7 mouse cellular contexts compared by ENCODE assay signal in the genomic region with DNA sequence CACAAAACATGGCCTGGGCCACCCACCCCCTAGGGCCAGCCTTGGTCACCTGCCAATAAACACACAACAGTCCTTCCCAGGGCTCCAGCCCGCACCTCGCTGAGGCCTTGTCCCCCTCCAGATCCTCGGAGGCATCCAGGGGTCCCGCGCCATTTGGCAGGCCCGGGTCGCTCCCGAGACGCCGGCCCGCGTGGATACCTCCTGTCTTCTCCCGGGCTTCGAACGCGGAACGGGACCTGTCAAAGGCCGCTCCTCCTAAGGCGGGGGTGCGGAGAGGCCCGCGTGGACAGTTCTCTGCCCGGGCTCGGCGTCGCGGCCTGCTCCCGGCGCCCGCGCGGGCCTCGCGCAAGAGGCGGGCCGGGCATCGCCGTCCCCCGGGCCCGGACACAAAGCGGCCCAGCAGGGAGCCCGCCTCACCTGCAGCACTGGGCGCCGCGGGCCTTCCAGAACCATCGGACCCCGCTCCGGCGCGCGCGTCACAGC. TPM values are rescaled to one million over a fixed set of nuclear protein-coding genes. Genes with fewer than 3 reads are reported as not detected.
DNase-seq lines count a peak whose midpoint lies in the region; ATAC-seq and TF ChIP-seq lines count a peak whose summit lies in the region.

No protein-coding gene starts in this region.

- H3K4me2 ChIP-seq in forebrain, embryonic 15.5 days (replicated peaks): peak overlapping the region; percentile 66
- peak overlapping the region; percentile 93 for H3K4me2 ChIP-seq in intestine, embryonic 14.5 days (ENCODE audit: low read length)
- H3K4me2 ChIP-seq in liver, postnatal 0 days (ENCODE audit: low read depth, low read length): peak overlapping the region; percentile 99

- peak overlapping the region; percentile 96 for H3K27ac ChIP-seq in forebrain, embryonic 15.5 days (replicated peaks)
- H3K27ac ChIP-seq in intestine, embryonic 14.5 days (ENCODE audit: low read depth): peak overlapping the region; percentile 80
- H3K27ac ChIP-seq in liver, postnatal 0 days (ENCODE audit: low read depth): peak overlapping the region; percentile 86

- peak overlapping the region; percentile 95 for H3K9ac ChIP-seq in forebrain, embryonic 15.5 days (replicated peaks)
- H3K9ac ChIP-seq in intestine, embryonic 14.5 days (ENCODE audit: low read length): peak overlapping the region; percentile 85
- H3K9ac ChIP-seq in liver, postnatal 0 days (replicated peaks): peak overlapping the region; percentile 90

- DNase-seq in spleen, postnatal 14 days (ENCODE audit: low spot score in 2 of 2): peak; percentile 25
- DNase-seq in spleen, postnatal 10 days (ENCODE audit: low spot score in 2 of 2): no peak
- peak; percentile 69 for DNase-seq in cerebellum, adult 9-10 months
- DNase-seq in intestine, embryonic 14.5 days (ENCODE audit: low spot score): peak; percentile 83
- peak; percentile 57 for DNase-seq in liver, postnatal 0 days
- DNase-seq in ovary, postnatal 36 days (ENCODE audit: low spot score): peak; percentile 55

- TF ChIP-seq EP300 in liver, postnatal 0 days (IDR thresholded peaks at IDR 0.05; ENCODE audit: low read depth): no peak

- no peaks in the 10 kb centered on the region for H3K27me3 ChIP-seq in forebrain, embryonic 15.5 days
- no peaks in the 10 kb centered on the region for H3K27me3 ChIP-seq in intestine, embryonic 14.5 days (replicated peaks; ENCODE audit: control insufficient read depth, insufficient read depth, low read length)
- H3K27me3 ChIP-seq in liver, postnatal 0 days (ENCODE audit: insufficient read depth, low read length): no peaks in the 10 kb centered on the region

- no peak for TF ChIP-seq CTCF in liver, postnatal 0 days (IDR thresholded peaks at IDR 0.05; ENCODE audit: low read depth)

- H3K4me1 ChIP-seq in forebrain, embryonic 15.5 days: peaks cover 36% of the 10 kb centered on the region
- H3K4me1 ChIP-seq in intestine, embryonic 14.5 days (replicated peaks; ENCODE audit: control insufficient read depth, insufficient read depth, low read length): peaks cover 36% of the 10 kb centered on the region
- peaks cover 38% of the 10 kb centered on the region for H3K4me1 ChIP-seq in liver, postnatal 0 days (ENCODE audit: insufficient read depth)

- WGBS in forebrain, embryonic 15.5 days: under 1% methylated on average over 52 of the region's 52 CpGs
- under 1% methylated on average over 50 of the region's 52 CpGs for WGBS in intestine, embryonic 14.5 days
- WGBS in liver, postnatal 0 days (ENCODE audit: insufficient replicate concordance): under 1% methylated on average over 45 of the region's 52 CpGs

- H3K9me3 ChIP-seq in forebrain, embryonic 15.5 days: no peaks in the 10 kb centered on the region
- no peaks in the 10 kb centered on the region for H3K9me3 ChIP-seq in intestine, embryonic 14.5 days (ENCODE audit: control insufficient read depth, low read length)
- H3K9me3 ChIP-seq in liver, postnatal 0 days (ENCODE audit: low read length): no peaks in the 10 kb centered on the region

- H3K36me3 ChIP-seq in forebrain, embryonic 15.5 days: no peaks in the 10 kb centered on the region
- H3K36me3 ChIP-seq in intestine, embryonic 14.5 days (ENCODE audit: control insufficient read depth, insufficient read depth, low read length): peaks cover 10% of the 10 kb centered on the region; the same call in 1 of the 2 replicates
- H3K36me3 ChIP-seq in liver, postnatal 0 days (replicated peaks; ENCODE audit: insufficient read depth, low read length): no peaks in the 10 kb centered on the region

- peak; percentile 33 for ATAC-seq in forebrain, embryonic 15.5 days (replicated peaks)
- ATAC-seq in intestine, embryonic 14.5 days (replicated peaks; ENCODE audit: low FRiP score, low TSS enrichment, low read depth): peak; percentile 48
- peak; percentile 54 for ATAC-seq in liver, postnatal 0 days

- peak overlapping the region; percentile 89 for H3K4me3 ChIP-seq in forebrain, embryonic 15.5 days
- peak overlapping the region; percentile 79 for H3K4me3 ChIP-seq in intestine, embryonic 14.5 days (ENCODE audit: low read depth, low read length)
- peak overlapping the region; percentile 84 for H3K4me3 ChIP-seq in liver, postnatal 0 days (ENCODE audit: low read depth, low read length)

RNA-seq across cellular contexts. Expression of gene Dicer1, which starts 0.4 kb away (rescaled TPM):
- polyA plus RNA-seq in forebrain, embryonic 15.5 days (2015; fragmentation: Nextera tagmentation; extraction: Ambion mirVana): 46.6 and 48.2 TPM in 2 replicates
- polyA plus RNA-seq in intestine, embryonic 14.5 days (2014; fragmentation: Nextera tagmentation; extraction: Ambion mirVana): 20.8 and 24.6 TPM in 2 replicates
- 10.2 and 11.7 TPM in 2 replicates for polyA plus RNA-seq in liver, postnatal 0 days (2015; fragmentation: Nextera tagmentation; extraction: Ambion mirVana)

Comparison
In these comparisons a context has a peak if more than half of its experiments do, and no peak if none do; other contexts are left out.
1. DNase-seq: peak in spleen, postnatal 14 days (2 of 2), cerebellum, adult 9-10 months (single experiment), intestine, embryonic 14.5 days (single experiment), liver, postnatal 0 days (single experiment) and ovary, postnatal 36 days (single experiment); none in spleen, postnatal 10 days (0 of 2).
2. Peak in every context shown above with its lines, with median percentiles within 50 percentile points of each other: ATAC-seq, H3K27ac ChIP-seq, H3K4me2 ChIP-seq, H3K4me3 ChIP-seq and H3K9ac ChIP-seq.